Mouse (Mus musculus) heart, adult 2 months (tissue): ENCODE results near the gene Yif1a.

Experiments used
- CTCF ChIP-seq: fragments of 200-600 bp; IDR thresholded peaks from 2 replicates; pipeline ENCODE4 v1.8.1; 2022; ENCODE audit warnings: antibody characterized with exemption, mild to moderate bottlenecking, moderate library complexity
- EP300 ChIP-seq: fragments of 200-500 bp; IDR thresholded peaks from 2 replicates; pipeline ENCODE4 v1.6.1; 2011; ENCODE audit warnings: low read depth, low read length, control low read depth; ENCODE audit not compliant: insufficient read depth
- POLR2A ChIP-seq: fragments of 200-500 bp; IDR thresholded peaks from 2 replicates; pipeline ENCODE4 v1.6.1; 2011; ENCODE audit warnings: mild to moderate bottlenecking, low read depth, low read length, control low read depth; ENCODE audit not compliant: insufficient read depth

GRCm38 (mm10) chr19:5082005-5082404 is 6.3 kb upstream of the Yif1a start:
- TF ChIP-seq CTCF, result no peak
- no peak for TF ChIP-seq POLR2A
- no peak for TF ChIP-seq EP300
